Mouse (Mus musculus) forebrain, embryonic 13.5 days (tissue): Measurements from ENCODE around the gene Sars. TPM values are rescaled to one million over a fixed set of nuclear protein-coding genes. Genes with fewer than 3 reads are reported as not detected.

Experiments used
- ATAC-seq: fragments of 200-750 bp; cut with Nextera tagmentation; 2 replicates; pipeline ENCODE4 v1.8.0; 2017
- H3K27ac ChIP-seq: fragments of 300-500 bp; sonication (generic); 2 replicates; pipeline ENCODE4 v1.5.1; 2015; ENCODE audit warnings: inconsistent platforms, mild to moderate bottlenecking, moderate library complexity
- H3K27me3 ChIP-seq: fragments of 300-500 bp; sonication (generic); 2 replicates; pipeline ENCODE4 v1.6.1; 2015; ENCODE audit warnings: mild to moderate bottlenecking, inconsistent platforms
- H3K36me3 ChIP-seq: fragments of 300-500 bp; sonication (generic); 2 replicates; pipeline ENCODE4 v1.6.1; 2015; ENCODE audit warnings: mild to moderate bottlenecking, inconsistent platforms; ENCODE audit not compliant: poor library complexity, severe bottlenecking
- H3K4me1 ChIP-seq: fragments of 300-500 bp; sonication (generic); 2 replicates; pipeline ENCODE4 v1.6.1; 2015; ENCODE audit warnings: inconsistent platforms
- H3K4me2 ChIP-seq: fragments of 300-500 bp; sonication (generic); 2 replicates; pipeline ENCODE4 v1.6.1; 2015; ENCODE audit warnings: inconsistent platforms, mild to moderate bottlenecking, moderate library complexity
- H3K4me3 ChIP-seq: fragments of 300-500 bp; sonication (generic); 2 replicates; pipeline ENCODE4 v1.5.1; 2015; ENCODE audit warnings: mild to moderate bottlenecking, inconsistent platforms
- H3K9ac ChIP-seq: fragments of 300-500 bp; sonication (generic); 2 replicates; pipeline ENCODE4 v1.6.1; 2015; ENCODE audit warnings: mild to moderate bottlenecking, inconsistent platforms
- H3K9me3 ChIP-seq: fragments of 300-500 bp; sonication (generic); replicated peaks from 2 replicates; pipeline ENCODE4 v1.6.1; 2016; ENCODE audit warnings: inconsistent platforms
- WGBS: fragments of 180-500 bp; shearing (Covaris S2); methylation state at CpG from one replicate; pipeline ENCODE4 v1.1.7; 2015; 5-methylcytosine and 5-hydroxymethylcytosine counted together
- polyA plus RNA-seq: library from polyadenylated mRNA; unstranded; fragments of >200 nt; fragmentation: Nextera tagmentation; extraction: Ambion mirVana; gene quantifications from 2 replicates; pipeline ENCODE4 v1.2.1, GENCODE M21; 2015

Sars gene
- polyA plus RNA-seq, 1 experiment from 2014 or later = 196 TPM

- peak overlapping the region; percentile 88 for H3K27ac ChIP-seq
- H3K9ac ChIP-seq = peak overlapping the region; percentile 45; the same call in 1 of the 2 replicates
- ATAC-seq = no peak
- peaks cover 73% of the 10 kb centered on the region for H3K36me3 ChIP-seq
- peaks cover 67% of the 10 kb centered on the region for H3K4me1 ChIP-seq
- 74% methylated on average over 24 of the region's 24 CpGs for WGBS
- H3K4me3 ChIP-seq = no peak overlapping the region
- peak overlapping the region; percentile 40; the same call in 1 of the 2 replicates for H3K4me2 ChIP-seq
- H3K27me3 ChIP-seq = no peaks in the 10 kb centered on the region
- no peaks in the 10 kb centered on the region for H3K9me3 ChIP-seq
Observed at GRCm38 (mm10) chr3:108406306-108406885, 38.6 kb downstream of the Sars start.

DNA sequence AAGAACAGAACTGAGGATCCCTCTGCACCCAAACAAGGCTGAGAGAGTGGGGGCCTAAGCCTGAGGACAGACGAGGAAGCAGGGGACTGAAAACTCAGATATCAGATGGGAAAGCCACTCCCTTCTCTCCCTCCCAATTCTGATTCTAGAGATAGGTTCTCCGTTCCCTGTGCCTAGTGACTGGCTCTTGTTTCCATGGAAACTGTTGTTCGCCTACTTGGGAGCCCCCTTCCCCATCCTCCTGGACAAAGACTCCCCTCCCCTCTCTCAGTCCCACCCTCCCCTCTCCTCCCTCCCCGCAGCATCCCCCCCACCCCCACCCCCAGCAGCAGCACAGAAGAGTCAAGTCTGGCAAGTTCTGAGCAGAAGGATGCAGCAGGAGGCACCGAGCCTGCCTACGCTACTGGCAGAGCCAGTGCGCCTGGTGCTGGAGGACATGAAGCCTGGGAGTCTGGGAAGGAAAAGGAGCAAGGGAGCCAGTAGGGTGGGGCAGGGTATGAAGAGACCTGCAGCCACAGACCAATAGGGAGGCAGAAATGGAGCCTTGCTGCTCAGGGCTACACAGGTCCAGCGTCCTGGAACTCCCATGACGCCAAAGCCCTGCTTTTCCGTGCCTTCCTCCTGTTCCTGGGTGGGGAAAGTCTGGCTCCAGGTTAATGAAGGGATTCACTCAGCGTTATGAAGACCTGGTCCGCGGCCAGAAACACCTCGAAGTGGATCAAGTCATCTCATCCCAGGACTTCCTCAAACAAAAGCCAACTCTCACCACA lies 39.3 kb downstream of the Sars start:
- Histone ChIP-seq H3K27me3 (no peaks in the 10 kb centered on the region), H3K27ac (peak overlapping the region; percentile 88), H3K9ac (peak overlapping the region; percentile 45), H3K4me1 (peaks cover 60% of the 10 kb centered on the region), H3K4me2 (peak overlapping the region; percentile 40), H3K4me3 (no peak overlapping the region), H3K9me3 (no peaks in the 10 kb centered on the region), H3K36me3 (peaks cover 80% of the 10 kb centered on the region)
- ATAC-seq = peak; percentile 25
- 13% methylated on average over 14 of the region's 14 CpGs for WGBS

GRCm38 (mm10) chr3:108402528-108402920 lies 42.5 kb downstream of the Sars start:
- no peaks in the 10 kb centered on the region for H3K27me3 ChIP-seq
- no peak overlapping the region for H3K4me3 ChIP-seq
- H3K9me3 ChIP-seq = no peaks in the 10 kb centered on the region
- ATAC-seq = no peak
- 77% methylated on average over 15 of the region's 15 CpGs for WGBS
- H3K36me3 ChIP-seq = peaks cover 97% of the 10 kb centered on the region
- H3K4me1 ChIP-seq = peaks cover 35% of the 10 kb centered on the region
- H3K4me2 ChIP-seq = no peak overlapping the region
- peak overlapping the region; percentile 45 for H3K27ac ChIP-seq
- no peak overlapping the region for H3K9ac ChIP-seq

- Histone ChIP-seq H3K9ac (peak overlapping the region; percentile 35; the same call in 1 of the 2 replicates), H3K27ac (peak overlapping the region; percentile 45), H3K9me3 (no peaks in the 10 kb centered on the region), H3K4me2 (no peak overlapping the region; the same call in 1 of the 2 replicates), H3K4me1 (peaks cover 32% of the 10 kb centered on the region), H3K4me3 (no peak overlapping the region), H3K27me3 (no peaks in the 10 kb centered on the region), H3K36me3 (peaks cover 98% of the 10 kb centered on the region)
- peak; percentile 91 for ATAC-seq
- WGBS = 43% methylated on average over 22 of the region's 22 CpGs
Observed at GRCm38 (mm10) chr3:108401692-108402527, 43.1 kb downstream of the Sars start.

- no peak overlapping the region for H3K4me2 ChIP-seq
- H3K27ac ChIP-seq = no peak overlapping the region
- H3K9ac ChIP-seq = no peak overlapping the region
- H3K9me3 ChIP-seq = no peaks in the 10 kb centered on the region
- 89% methylated on average over 5 of the region's 5 CpGs for WGBS
- ATAC-seq = no peak
- peaks cover 98% of the 10 kb centered on the region for H3K36me3 ChIP-seq
- peaks cover 17% of the 10 kb centered on the region for H3K4me1 ChIP-seq
- no peaks in the 10 kb centered on the region for H3K27me3 ChIP-seq
- H3K4me3 ChIP-seq = no peak overlapping the region
Observed at GRCm38 (mm10) chr3:108400442-108400841, 44.6 kb downstream of the Sars start.

DNA sequence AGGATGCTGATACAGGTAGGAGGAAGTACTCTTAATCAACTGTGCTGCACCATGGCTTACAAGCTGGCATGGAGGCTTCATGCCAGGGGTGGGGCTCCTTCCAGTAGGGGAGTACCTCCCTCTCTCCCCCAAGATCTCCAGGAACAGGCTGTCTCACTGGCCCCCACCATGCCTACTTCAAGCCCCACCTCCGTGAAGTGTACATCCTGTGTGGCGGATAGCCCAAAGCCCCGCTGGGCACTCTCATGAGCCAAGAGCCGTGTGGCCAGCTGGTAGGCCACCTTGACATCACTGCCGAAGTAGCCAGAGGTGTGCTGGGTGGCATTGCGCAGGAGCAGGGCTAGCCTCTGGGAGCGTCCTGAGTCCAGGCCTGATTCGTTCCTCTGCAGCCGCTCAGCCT lies 46.7 kb downstream of the Sars start:
- H3K27ac ChIP-seq = no peak overlapping the region
- H3K9ac ChIP-seq = no peak overlapping the region
- H3K9me3 ChIP-seq = no peaks in the 10 kb centered on the region
- H3K27me3 ChIP-seq = no peaks in the 10 kb centered on the region
- no peak overlapping the region for H3K4me2 ChIP-seq
- H3K4me3 ChIP-seq = no peak overlapping the region
- peaks cover 11% of the 10 kb centered on the region for H3K4me1 ChIP-seq
- H3K36me3 ChIP-seq = peaks cover 98% of the 10 kb centered on the region
- WGBS = 89% methylated on average over 9 of the region's 9 CpGs
- ATAC-seq = no peak

DNA sequence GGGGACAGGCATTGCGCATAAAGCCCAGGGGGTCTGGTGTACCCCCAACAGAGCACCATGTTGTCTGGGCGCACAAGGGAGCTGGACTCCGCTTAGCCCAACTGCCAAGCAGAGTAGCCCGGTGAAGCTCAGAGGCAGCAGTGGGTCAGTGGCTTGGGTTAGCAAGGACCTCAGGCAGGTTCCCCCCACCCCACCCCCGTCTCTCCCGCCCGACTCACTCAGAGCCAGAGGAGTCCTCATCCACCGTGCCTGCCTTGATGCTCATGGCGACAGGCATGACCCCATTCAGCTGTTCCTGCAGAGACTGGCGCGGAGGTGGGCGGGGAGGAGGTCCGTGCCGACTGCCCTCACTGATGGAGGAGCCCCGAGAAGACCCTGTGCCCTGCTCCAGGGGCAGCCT lies 52.2 kb downstream of the Sars start:
- no peaks in the 10 kb centered on the region for H3K27me3 ChIP-seq
- no peak overlapping the region for H3K4me3 ChIP-seq
- H3K36me3 ChIP-seq = peaks cover 74% of the 10 kb centered on the region
- H3K4me1 ChIP-seq = peaks cover 17% of the 10 kb centered on the region; the same call in 1 of the 2 replicates
- WGBS = 51% methylated on average over 15 of the region's 15 CpGs
- no peak overlapping the region for H3K4me2 ChIP-seq
- no peak for ATAC-seq
- H3K9ac ChIP-seq = peak overlapping the region; percentile 16
- no peaks in the 10 kb centered on the region for H3K9me3 ChIP-seq
- H3K27ac ChIP-seq = no peak overlapping the region

- Histone ChIP-seq H3K27me3 (no peaks in the 10 kb centered on the region), H3K4me2 (no peak overlapping the region), H3K27ac (no peak overlapping the region), H3K36me3 (peaks cover 73% of the 10 kb centered on the region), H3K4me1 (peaks cover 17% of the 10 kb centered on the region; the same call in 1 of the 2 replicates), H3K4me3 (no peak overlapping the region), H3K9me3 (no peaks in the 10 kb centered on the region), H3K9ac (no peak overlapping the region; the same call in 1 of the 2 replicates)
- no peak for ATAC-seq
- 22% methylated on average over 10 of the region's 10 CpGs for WGBS
Observed at GRCm38 (mm10) chr3:108392299-108392698, 52.7 kb downstream of the Sars start.

DNA sequence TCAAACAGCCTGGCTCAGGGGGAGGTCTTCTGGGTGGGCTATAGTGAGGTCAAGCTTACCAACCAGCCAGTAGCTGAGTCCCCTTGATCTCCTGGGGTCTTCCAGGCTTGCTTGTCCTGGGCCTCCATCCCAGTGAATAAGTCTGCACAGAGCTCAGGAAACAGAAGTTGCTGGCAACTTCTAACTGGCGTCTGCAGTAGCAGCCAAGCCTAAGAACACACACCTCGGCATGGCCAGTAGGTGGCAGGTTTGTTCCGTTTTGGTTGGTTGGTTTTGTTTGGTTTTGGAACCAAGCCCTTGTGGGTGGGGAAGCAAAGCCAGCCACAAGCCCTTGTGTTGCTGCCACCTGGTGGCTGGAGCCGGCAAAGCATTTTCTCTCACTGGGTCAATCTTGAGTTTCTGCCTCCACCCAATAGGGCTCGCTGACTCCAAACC lies 55.9 kb downstream of the Sars start:
- 0% methylated on average over 5 of the region's 5 CpGs for WGBS
- Histone ChIP-seq H3K9me3 (no peaks in the 10 kb centered on the region), H3K4me1 (peaks cover 39% of the 10 kb centered on the region), H3K36me3 (peaks cover 58% of the 10 kb centered on the region), H3K27me3 (no peaks in the 10 kb centered on the region), H3K4me2 (no peak overlapping the region), H3K27ac (peak overlapping the region; percentile 53), H3K4me3 (no peak overlapping the region), H3K9ac (0 out of 2 replicates have a peak overlapping the region, but pooled peaks have one; percentile 9)
- ATAC-seq = peak; percentile 76

GRCm38 (mm10) chr3:108386186-108386585 lies 58.8 kb downstream of the Sars start:
- Histone ChIP-seq H3K4me3 (no peak overlapping the region), H3K27me3 (no peaks in the 10 kb centered on the region), H3K27ac (no peak overlapping the region), H3K4me1 (peaks cover 48% of the 10 kb centered on the region), H3K36me3 (peaks cover 29% of the 10 kb centered on the region), H3K9ac (no peak overlapping the region), H3K4me2 (no peak overlapping the region), H3K9me3 (no peaks in the 10 kb centered on the region)
- no peak for ATAC-seq
- 95% methylated on average over 10 of the region's 10 CpGs for WGBS

- H3K9me3 ChIP-seq = no peaks in the 10 kb centered on the region
- H3K4me1 ChIP-seq = peaks cover 46% of the 10 kb centered on the region
- H3K27me3 ChIP-seq = no peaks in the 10 kb centered on the region
- no peak for ATAC-seq
- H3K27ac ChIP-seq = no peak overlapping the region
- 43% methylated on average over 2 of the region's 2 CpGs for WGBS
- H3K4me3 ChIP-seq = peak overlapping the region; percentile 61
- peaks cover 21% of the 10 kb centered on the region for H3K36me3 ChIP-seq
- peak overlapping the region; percentile 70 for H3K9ac ChIP-seq
- H3K4me2 ChIP-seq = peak overlapping the region; percentile 73
Observed at GRCm38 (mm10) chr3:108384425-108384824, 60.6 kb downstream of the Sars start.
